Mouse (Mus musculus): ENCODE measurements at regions not wholly inside any gene's neighbourhood (a gene's known extent, or its start where the extent isn't known, plus 50 kb on each side); places are given as distances from the start of the nearest gene placed in this dataset.

DNA sequence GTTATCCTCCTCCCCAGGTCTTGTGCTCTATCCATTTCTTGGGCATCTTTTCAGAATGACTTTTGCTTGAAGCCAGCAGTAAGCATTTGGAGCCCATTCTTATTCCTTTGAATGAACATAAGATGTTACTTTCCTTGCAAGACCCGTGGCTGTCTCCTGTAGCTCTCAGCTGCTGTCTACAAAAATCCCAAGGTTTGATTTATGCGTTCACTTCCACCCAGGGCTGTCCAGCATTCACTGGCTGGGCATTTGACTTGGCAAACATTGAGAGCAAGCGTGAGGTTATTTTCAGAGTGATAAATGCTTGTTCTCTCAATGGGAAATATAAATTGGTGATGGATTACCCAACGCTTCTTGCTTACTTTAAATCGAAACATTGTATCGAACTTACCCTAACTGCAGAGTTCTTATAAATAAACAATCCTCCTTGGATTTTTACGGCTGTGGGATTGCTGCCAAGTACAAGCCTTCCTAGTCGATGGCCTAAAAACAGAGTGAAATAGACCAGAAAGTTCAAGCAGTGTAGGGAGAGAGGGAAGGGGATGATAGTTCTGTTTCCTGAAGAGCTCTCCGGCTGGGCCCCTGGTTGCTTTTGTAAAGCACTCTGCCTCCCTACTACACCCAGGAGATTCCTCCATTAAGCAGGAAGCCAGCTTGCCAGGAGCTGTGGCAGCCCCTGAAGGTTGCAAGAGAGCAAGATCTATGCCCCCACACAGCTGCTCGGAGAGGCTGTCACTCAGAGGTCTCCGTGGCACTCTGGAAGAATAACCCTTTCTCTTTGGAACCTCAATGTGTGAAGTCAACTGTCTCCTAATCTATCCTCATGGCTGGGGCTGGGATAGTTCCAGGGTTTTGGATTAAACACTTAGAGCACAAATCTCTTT lies 210.1 kb downstream of the Mex3b start:
- H3K9me3 ChIP-seq (ENCODE audit: low read length), result no peaks in the 10 kb centered on the region
- peaks cover 16% of the 10 kb centered on the region for H3K4me1 ChIP-seq (ENCODE audit: insufficient read depth)
- H3K9ac ChIP-seq, result no peak overlapping the region
- no peak for TF ChIP-seq CTCF (IDR thresholded peaks at IDR 0.05; ENCODE audit: low read depth)
- WGBS, result 27% methylated on average over 11 of the region's 11 CpGs
- H3K36me3 ChIP-seq (ENCODE audit: insufficient read depth), result no peaks in the 10 kb centered on the region
- no peak overlapping the region for H3K27ac ChIP-seq (ENCODE audit: low read depth, low read length)
- no peak for DNase-seq
- peak overlapping the region; percentile 3; the same call in 1 of the 2 replicates for H3K4me2 ChIP-seq (ENCODE audit: low read depth)
- ATAC-seq, result peak; percentile 63
- H3K27me3 ChIP-seq (ENCODE audit: insufficient read depth, low read length), result no peaks in the 10 kb centered on the region
- H3K4me3 ChIP-seq (ENCODE audit: low read depth, low read length), result no peak overlapping the region

DNA sequence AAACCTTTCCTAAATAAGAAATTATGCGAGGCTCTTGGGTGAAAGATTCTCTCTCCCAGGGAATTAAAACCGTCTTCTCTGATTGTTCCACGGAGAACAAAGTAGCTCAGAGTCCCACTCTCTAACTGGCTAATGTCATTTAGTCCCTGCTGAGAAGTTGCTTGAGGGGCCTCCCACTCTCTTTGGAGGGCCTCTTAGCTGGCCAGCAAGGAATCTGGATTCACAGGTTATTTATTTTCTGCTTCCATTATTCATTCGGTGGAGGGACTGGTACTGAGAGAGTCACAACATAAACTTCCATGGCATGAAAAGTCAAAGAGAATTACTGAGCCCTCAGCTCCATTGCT lies 210.8 kb downstream of the Mex3b start:
- H3K4me3 ChIP-seq (ENCODE audit: low read depth, low read length), result no peak overlapping the region
- WGBS, result 4% methylated on average over 4 of the region's 4 CpGs

DNA sequence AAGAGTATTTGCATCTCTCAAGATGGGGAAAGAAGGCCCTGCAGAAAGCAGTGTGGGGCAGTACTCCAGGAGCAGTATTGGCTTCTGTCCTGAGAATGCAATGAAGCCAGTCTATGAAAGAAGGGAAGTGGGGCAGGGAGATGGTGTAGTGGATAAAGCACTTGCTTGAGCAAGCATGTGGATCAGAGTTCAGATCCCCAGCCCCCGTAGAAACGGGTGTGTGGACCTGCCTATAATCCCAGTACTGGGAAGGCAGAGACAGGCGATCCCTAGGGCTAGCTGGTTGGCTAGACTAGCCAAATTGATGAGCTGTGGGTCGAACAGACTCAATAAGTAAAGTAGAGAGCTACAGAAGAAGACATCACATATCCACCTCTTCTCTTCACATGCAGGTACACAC lies 211.6 kb downstream of the Mex3b start:
- no peak overlapping the region for H3K9ac ChIP-seq

More for the DNA sequence above, 210.8 kb downstream of the Mex3b start:
- Histone ChIP-seq H3K36me3 (ENCODE audit: insufficient read depth) (no peaks in the 10 kb centered on the region), H3K27me3 (ENCODE audit: insufficient read depth, low read length) (no peaks in the 10 kb centered on the region), H3K9ac (no peak overlapping the region), H3K27ac (ENCODE audit: low read depth, low read length) (no peak overlapping the region), H3K4me2 (ENCODE audit: low read depth) (no peak overlapping the region; the same call in 1 of the 2 replicates), H3K4me1 (ENCODE audit: insufficient read depth) (peaks cover 16% of the 10 kb centered on the region), H3K9me3 (ENCODE audit: low read length) (no peaks in the 10 kb centered on the region)
- no peak for DNase-seq
- no peak for ATAC-seq
- no peak for TF ChIP-seq CTCF (IDR thresholded peaks at IDR 0.05; ENCODE audit: low read depth)

GRCm38 (mm10) chr7:83079842-83080241 lies 212.7 kb downstream of the Mex3b start:
- 68% methylated on average over 1 of the region's 1 CpGs for whole genome bisulfite sequencing
- no peaks in the 10 kb centered on the region for H3K9me3 ChIP-seq (ENCODE audit: low read length)
- H3K27me3 ChIP-seq (ENCODE audit: insufficient read depth, low read length), result no peaks in the 10 kb centered on the region
- H3K27ac ChIP-seq (ENCODE audit: low read depth, low read length), result no peak overlapping the region
- no peak overlapping the region for H3K4me2 ChIP-seq (ENCODE audit: low read depth)
- peaks cover 11% of the 10 kb centered on the region for H3K4me1 ChIP-seq (ENCODE audit: insufficient read depth)
- no peak overlapping the region for H3K9ac ChIP-seq
- no peak overlapping the region for H3K4me3 ChIP-seq (ENCODE audit: low read depth, low read length)
- no peaks in the 10 kb centered on the region for H3K36me3 ChIP-seq (ENCODE audit: insufficient read depth)
- ATAC-seq (no peak), DNase-seq (no peak)
- no peak for TF ChIP-seq CTCF (IDR thresholded peaks at IDR 0.05; ENCODE audit: low read depth)

More for the DNA sequence above, 211.6 kb downstream of the Mex3b start:
- Histone ChIP-seq H3K4me2 (ENCODE audit: low read depth) (no peak overlapping the region), H3K27ac (ENCODE audit: low read depth, low read length) (no peak overlapping the region), H3K27me3 (ENCODE audit: insufficient read depth, low read length) (no peaks in the 10 kb centered on the region), H3K4me3 (ENCODE audit: low read depth, low read length) (no peak overlapping the region), H3K9me3 (ENCODE audit: low read length) (no peaks in the 10 kb centered on the region), H3K36me3 (ENCODE audit: insufficient read depth) (no peaks in the 10 kb centered on the region), H3K4me1 (ENCODE audit: insufficient read depth) (peaks cover 16% of the 10 kb centered on the region)
- no peak for TF ChIP-seq CTCF (IDR thresholded peaks at IDR 0.05; ENCODE audit: low read depth)
- ATAC-seq, result no peak
- no peak for DNase-seq
- 91% methylated on average over 4 of the region's 4 CpGs for WGBS

DNA sequence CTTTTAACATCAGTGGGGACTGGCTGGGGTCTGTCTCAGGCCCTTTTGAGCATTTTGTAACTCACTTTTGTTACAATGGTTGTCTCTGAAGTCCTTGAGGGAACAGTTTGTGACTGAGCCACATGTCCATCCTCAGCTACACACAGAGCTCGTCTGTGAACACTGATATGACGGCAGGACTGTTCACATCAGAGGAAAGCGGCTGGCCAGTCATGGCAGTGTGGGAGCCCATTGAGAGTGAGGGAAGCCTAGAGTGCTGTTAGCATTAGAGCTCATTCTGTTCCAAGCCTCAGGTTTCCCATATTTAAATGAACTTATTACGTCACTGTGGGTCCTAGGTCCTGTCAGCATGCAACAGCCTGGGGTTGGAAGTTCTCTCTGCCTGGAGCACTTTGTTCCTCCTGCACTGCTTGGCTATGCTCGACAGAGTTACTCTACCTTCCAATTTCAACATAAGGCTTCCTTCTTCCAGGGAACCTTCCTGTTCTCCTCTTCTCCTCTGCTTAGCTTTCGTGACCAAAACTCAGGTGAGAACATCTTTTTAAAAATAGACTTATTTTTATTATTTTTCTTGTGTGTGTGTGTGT lies 217.5 kb downstream of the Mex3b start:
- H3K4me2 ChIP-seq (ENCODE audit: low read depth), result no peak overlapping the region
- H3K27ac ChIP-seq (ENCODE audit: low read depth, low read length), result no peak overlapping the region
- no peaks in the 10 kb centered on the region for H3K9me3 ChIP-seq (ENCODE audit: low read length)
- no peak overlapping the region for H3K4me3 ChIP-seq (ENCODE audit: low read depth, low read length)
- ATAC-seq (no peak), DNase-seq (no peak)
- 75% methylated on average over 6 of the region's 6 CpGs for WGBS
- H3K27me3 ChIP-seq (ENCODE audit: insufficient read depth, low read length), result no peaks in the 10 kb centered on the region
- no peaks in the 10 kb centered on the region for H3K36me3 ChIP-seq (ENCODE audit: insufficient read depth)
- no peaks in the 10 kb centered on the region for H3K4me1 ChIP-seq (ENCODE audit: insufficient read depth)
- TF ChIP-seq CTCF (IDR thresholded peaks at IDR 0.05; ENCODE audit: low read depth), result no peak
- H3K9ac ChIP-seq, result no peak overlapping the region

DNA sequence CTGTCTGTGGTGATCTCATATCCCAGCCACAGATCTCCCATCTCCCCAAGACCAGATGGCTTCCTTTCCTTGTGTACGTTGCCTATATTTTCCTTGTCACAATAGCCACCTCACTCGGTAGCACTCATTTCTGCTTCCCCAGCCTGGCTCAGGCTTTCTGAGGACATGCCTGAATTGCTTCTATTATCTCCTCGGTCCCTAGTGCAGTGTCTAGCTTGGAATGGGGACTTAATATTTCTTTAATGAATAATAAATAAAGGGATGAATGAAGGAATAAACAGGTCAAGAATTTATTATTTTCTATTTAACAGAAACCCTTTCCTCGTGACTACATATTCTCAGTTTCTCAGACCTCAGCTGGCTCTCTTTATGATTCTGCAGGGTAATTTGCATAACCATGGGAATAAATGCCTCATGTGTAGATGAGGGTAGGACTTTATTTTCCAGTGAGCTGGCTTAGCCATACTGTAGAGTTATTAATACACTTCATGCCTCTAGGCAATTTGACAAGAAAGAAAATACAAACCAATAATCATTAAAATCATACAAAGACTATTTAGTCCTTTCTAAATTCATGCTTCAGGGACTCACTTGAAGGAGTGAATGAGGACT lies 218.5 kb downstream of the Mex3b start:
- TF ChIP-seq CTCF (IDR thresholded peaks at IDR 0.05; ENCODE audit: low read depth), result no peak

GRCm38 (mm10) chr7:83087408-83087807 lies 220.3 kb downstream of the Mex3b start:
- no peak for TF ChIP-seq CTCF (IDR thresholded peaks at IDR 0.05; ENCODE audit: low read depth)
- DNase-seq, result no peak
- Histone ChIP-seq H3K27ac (ENCODE audit: low read depth, low read length) (no peak overlapping the region), H3K9ac (no peak overlapping the region), H3K9me3 (ENCODE audit: low read length) (no peaks in the 10 kb centered on the region), H3K4me1 (ENCODE audit: insufficient read depth) (no peaks in the 10 kb centered on the region), H3K36me3 (ENCODE audit: insufficient read depth) (no peaks in the 10 kb centered on the region), H3K4me2 (ENCODE audit: low read depth) (no peak overlapping the region), H3K4me3 (ENCODE audit: low read depth, low read length) (no peak overlapping the region), H3K27me3 (ENCODE audit: insufficient read depth, low read length) (no peaks in the 10 kb centered on the region)
- WGBS, result 67% methylated on average over 4 of the region's 4 CpGs
- no peak for ATAC-seq

More for the DNA sequence above, 218.5 kb downstream of the Mex3b start:
- H3K4me1 ChIP-seq (ENCODE audit: insufficient read depth), result no peaks in the 10 kb centered on the region
- no peak for ATAC-seq
- no peaks in the 10 kb centered on the region for H3K27me3 ChIP-seq (ENCODE audit: insufficient read depth, low read length)
- no peak overlapping the region for H3K4me2 ChIP-seq (ENCODE audit: low read depth)
- 17% methylated on average over 4 of the region's 4 CpGs for WGBS
- no peak overlapping the region for H3K27ac ChIP-seq (ENCODE audit: low read depth, low read length)
- no peak overlapping the region for H3K4me3 ChIP-seq (ENCODE audit: low read depth, low read length)
- no peak overlapping the region for H3K9ac ChIP-seq
- DNase-seq, result no peak
- H3K9me3 ChIP-seq (ENCODE audit: low read length), result no peaks in the 10 kb centered on the region
- H3K36me3 ChIP-seq (ENCODE audit: insufficient read depth), result no peaks in the 10 kb centered on the region
